Mouse (Mus musculus) embryo, embryonic 9.5 days (tissue): ENCODE measurements at regions not wholly inside any gene's neighbourhood (a gene's known extent, or its start where the extent isn't known, plus 50 kb on each side); places are given as distances from the start of the nearest gene placed in this dataset.

Experiments used
- DNase-seq: peaks from one replicate; pipeline ENCODE4 v3.0.0-alpha.2; 2017; ENCODE audit errors: extremely low spot score

GRCm38 (mm10) chr2:56083226-56083625 is 647.5 kb downstream of the Kcnj3 start:
- DNase-seq = no peak

- DNase-seq = no peak
Measured at GRCm38 (mm10) chr2:56109531-56109930, 673.8 kb downstream of the Kcnj3 start.

GRCm38 (mm10) chr2:56109975-56110374 is 674.2 kb downstream of the Kcnj3 start:
- DNase-seq = no peak

GRCm38 (mm10) chr2:56114469-56114868 is 678.7 kb downstream of the Kcnj3 start:
- peak; percentile 51 for DNase-seq

- peak; percentile 44 for DNase-seq
Measured at GRCm38 (mm10) chr2:56119368-56119767, 683.6 kb downstream of the Kcnj3 start.

GRCm38 (mm10) chr2:56147107-56147615 is 711.4 kb downstream of the Kcnj3 start:
- DNase-seq = no peak

- no peak for DNase-seq
Measured at GRCm38 (mm10) chr2:56196449-56196848, 760.7 kb downstream of the Kcnj3 start.

GRCm38 (mm10) chr2:56227476-56227875 is 791.7 kb downstream of the Kcnj3 start:
- DNase-seq = no peak

- no peak for DNase-seq
Measured at GRCm38 (mm10) chr2:56233042-56233441, 797.3 kb downstream of the Kcnj3 start.

GRCm38 (mm10) chr2:56257044-56257954 is 821.5 kb downstream of the Kcnj3 start:
- DNase-seq = no peak

GRCm38 (mm10) chr2:56304920-56305319 is 818.9 kb downstream of the Nr4a2 start:
- no peak for DNase-seq

- DNase-seq = no peak
Measured at GRCm38 (mm10) chr2:56321692-56322091, 802.1 kb downstream of the Nr4a2 start.

- DNase-seq = no peak
Measured at GRCm38 (mm10) chr2:56322508-56322907, 801.3 kb downstream of the Nr4a2 start.

GRCm38 (mm10) chr2:56335974-56336373 is 787.8 kb downstream of the Nr4a2 start:
- no peak for DNase-seq

- no peak for DNase-seq
Measured at GRCm38 (mm10) chr2:56364065-56364464, 759.7 kb downstream of the Nr4a2 start.
